ENCODE assay signal across 13 mouse cellular contexts in the genomic region with DNA sequence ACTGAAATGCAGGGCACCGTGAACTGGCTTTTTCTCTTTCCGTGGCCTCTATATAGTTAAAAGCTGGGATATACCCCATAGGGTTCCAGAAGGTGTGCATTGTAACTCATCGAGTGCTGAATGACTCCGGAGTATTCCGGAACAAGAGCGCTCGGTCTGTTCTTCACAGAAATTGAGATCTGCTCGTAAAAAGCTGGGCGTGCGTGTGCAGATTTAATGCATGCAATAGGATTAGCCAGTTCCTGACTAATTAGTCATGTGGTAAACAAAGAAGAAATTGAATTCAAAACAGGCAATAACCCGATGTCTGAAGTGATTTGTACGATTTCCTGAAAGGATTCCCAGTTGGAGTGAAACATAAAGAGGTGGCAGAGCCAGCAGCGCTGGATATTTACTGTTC.
DNase-seq lines count a peak whose midpoint lies in the region; ATAC-seq and TF ChIP-seq lines count a peak whose summit lies in the region.
"Had no signal": no experiment of that assay in that cellular context is flagged by ENCODE, and none has a peak within 500 bp of the region (broad histone marks: within the 10 kb centered on the region; RNA-seq: fewer than 3 reads in every experiment).

No protein-coding gene starts in this region.

- no peaks in the 10 kb centered on the region for H3K36me3 ChIP-seq in forebrain, embryonic 13.5 days (ENCODE audit: poor library complexity, severe bottlenecking)
- no peaks in the 10 kb centered on the region for H3K36me3 ChIP-seq in hindbrain, embryonic 15.5 days
- no peaks in the 10 kb centered on the region for H3K36me3 ChIP-seq in midbrain, postnatal 0 days (ENCODE audit: insufficient read depth, low read length)
- H3K36me3 ChIP-seq: heart, embryonic 12.5 days had no signal

- peaks cover 49% of the 10 kb centered on the region for H3K4me1 ChIP-seq in forebrain, embryonic 13.5 days
- H3K4me1 ChIP-seq in hindbrain, embryonic 15.5 days (replicated peaks), result peaks cover 30% of the 10 kb centered on the region
- H3K4me1 ChIP-seq in midbrain, postnatal 0 days (ENCODE audit: insufficient read depth, low read length), result no peaks in the 10 kb centered on the region

- no peaks in the 10 kb centered on the region for H3K9me3 ChIP-seq in forebrain, embryonic 13.5 days (replicated peaks)
- no peaks in the 10 kb centered on the region for H3K9me3 ChIP-seq in hindbrain, embryonic 15.5 days
- no peaks in the 10 kb centered on the region for H3K9me3 ChIP-seq in midbrain, postnatal 0 days (ENCODE audit: low read length)
- H3K9me3 ChIP-seq: heart, embryonic 12.5 days had no signal

- H3K4me2 ChIP-seq in forebrain, embryonic 13.5 days, result peak overlapping the region; percentile 46
- peak overlapping the region; percentile 25 for H3K4me2 ChIP-seq in hindbrain, embryonic 15.5 days
- H3K4me2 ChIP-seq in midbrain, postnatal 0 days (ENCODE audit: low read depth, low read length, poor library complexity, severe bottlenecking), result peak overlapping the region; percentile 23; the same call in 1 of the 2 replicates
- H3K4me2 ChIP-seq: heart, embryonic 12.5 days had no signal

- H3K27me3 ChIP-seq in forebrain, embryonic 13.5 days, result peaks cover 5% of the 10 kb centered on the region; the same call in 1 of the 2 replicates
- no peaks in the 10 kb centered on the region for H3K27me3 ChIP-seq in hindbrain, embryonic 15.5 days
- no peaks in the 10 kb centered on the region for H3K27me3 ChIP-seq in midbrain, postnatal 0 days (ENCODE audit: insufficient read depth, low read length)
- H3K27me3 ChIP-seq: heart, embryonic 12.5 days; Patski had no signal

- no peak for TF ChIP-seq CTCF in left cerebral cortex, adult 2 months (IDR thresholded peaks at IDR 0.05)
- no peak for TF ChIP-seq CTCF in midbrain, postnatal 0 days (IDR thresholded peaks at IDR 0.05)

- no peak overlapping the region; the same call in 1 of the 2 replicates for H3K9ac ChIP-seq in forebrain, embryonic 13.5 days
- H3K9ac ChIP-seq in hindbrain, embryonic 15.5 days, result no peak overlapping the region
- no peak overlapping the region for H3K9ac ChIP-seq in midbrain, postnatal 0 days (replicated peaks; ENCODE audit: low read length, poor library complexity, severe bottlenecking)
- H3K9ac ChIP-seq: heart, embryonic 12.5 days had no signal

- H3K27ac ChIP-seq in left cerebral cortex, adult 2 months, result no peak overlapping the region
- H3K27ac ChIP-seq in forebrain, embryonic 13.5 days, result peak overlapping the region; percentile 78
- peak overlapping the region; percentile 50; the same call in 1 of the 2 replicates for H3K27ac ChIP-seq in hindbrain, embryonic 15.5 days (replicated peaks)
- H3K27ac ChIP-seq in midbrain, postnatal 0 days (ENCODE audit: low read depth, low read length), result no peak overlapping the region
- H3K27ac ChIP-seq: stomach, postnatal 0 days had no signal

- peak overlapping the region; percentile 31 for H3K4me3 ChIP-seq in left cerebral cortex, adult 2 months
- H3K4me3 ChIP-seq in forebrain, embryonic 13.5 days, result peak overlapping the region; percentile 10; the same call in 1 of the 2 replicates
- H3K4me3 ChIP-seq in hindbrain, embryonic 15.5 days, result no peak overlapping the region
- no peak overlapping the region for H3K4me3 ChIP-seq in midbrain, postnatal 0 days (ENCODE audit: low read depth, low read length)
- H3K4me3 ChIP-seq: heart, embryonic 12.5 days had no signal

- peak; percentile 54 for ATAC-seq in forebrain, embryonic 13.5 days
- ATAC-seq in hindbrain, embryonic 15.5 days (ENCODE audit: low FRiP score, low read depth), result no peak
- no peak for ATAC-seq in midbrain, postnatal 0 days (ENCODE audit: low FRiP score)
- no peak for ATAC-seq in CD4-positive, CD25-positive, alpha-beta regulatory T cell, adult 4 months

- DNase-seq in left cerebral cortex, adult 2 months (ENCODE audit: extremely low spot score in 1 of 2, low spot score in 2 of 2), result no peak
- no peak for DNase-seq in left cerebral cortex, adult 9 months (ENCODE audit: low spot score in 2 of 2)
- DNase-seq in midbrain, postnatal 0 days (ENCODE audit: low spot score), result no peak
- DNase-seq in T-cell, adult 2 months (ENCODE audit: low spot score), result no peak
- DNase-seq: adrenal gland, adult 8-10 months; cerebellum, postnatal 25 days; gastrocnemius, postnatal 10 days had no signal

- intact Hi-C loops in left cerebral cortex, adult 2 months (cut with DNase I), result no loop called here

- 17% methylated on average over 13 of the region's 13 CpGs for WGBS in forebrain, embryonic 13.5 days
- 51% methylated on average over 13 of the region's 13 CpGs for WGBS in hindbrain, embryonic 15.5 days
- 39% methylated on average over 13 of the region's 13 CpGs for WGBS in midbrain, postnatal 0 days

Comparison
In these comparisons a context has a peak if more than half of its experiments do, and no peak if none do; other contexts are left out.
1. H3K27ac ChIP-seq: peak in forebrain, embryonic 13.5 days (single experiment) and hindbrain, embryonic 15.5 days (single experiment); none in left cerebral cortex, adult 2 months (single experiment) and midbrain, postnatal 0 days (single experiment).
2. H3K4me3 ChIP-seq: peak in left cerebral cortex, adult 2 months (single experiment) and forebrain, embryonic 13.5 days (single experiment); none in hindbrain, embryonic 15.5 days (single experiment) and midbrain, postnatal 0 days (single experiment).
3. Peak in every context shown above with its lines, with median percentiles within 50 percentile points of each other: H3K4me2 ChIP-seq.